Mouse (Mus musculus): ENCODE results near the gene Tchp.

Gene Tchp

GRCm38 (mm10) chr5:114696939-114697338 is 10.6 kb upstream of the Tchp start:
- DNase-seq (ENCODE audit: low spot score in 2 of 2): no peak

DNA sequence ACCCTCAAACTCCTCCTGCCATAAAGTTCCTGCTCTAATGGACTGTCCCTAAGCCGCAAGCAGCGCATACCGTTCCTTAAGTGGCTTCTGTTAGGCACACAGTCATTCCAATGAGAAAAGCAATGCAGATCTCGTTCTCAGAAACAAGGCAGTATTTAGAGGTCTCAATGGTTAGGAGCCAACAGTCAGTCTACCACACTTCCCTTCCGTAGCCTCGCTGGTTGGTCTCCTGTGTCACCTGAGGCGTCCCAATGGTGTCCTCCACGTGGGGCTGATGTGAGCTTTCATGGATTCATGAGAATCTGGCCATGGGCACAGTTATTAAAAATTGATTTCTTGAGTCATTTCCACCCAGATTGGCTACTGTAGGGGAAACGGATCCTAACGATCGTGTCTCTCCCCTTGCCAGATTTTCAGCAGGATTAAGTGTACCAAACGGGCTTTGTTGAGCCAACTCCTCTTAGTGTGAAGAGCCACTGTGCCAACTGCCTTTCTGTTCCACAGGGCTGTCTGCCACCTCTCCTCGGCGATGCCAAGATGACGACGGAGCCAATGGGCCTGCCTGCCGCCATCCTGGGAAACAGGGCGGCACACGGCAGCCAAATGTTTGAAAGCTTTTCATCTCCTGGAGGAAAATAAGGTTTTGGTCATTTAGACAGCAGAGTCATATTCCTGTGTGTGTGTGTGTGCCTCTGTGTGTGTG is 9.4 kb upstream of the Tchp start:
- DNase-seq (ENCODE audit: low spot score in 2 of 2): peak; percentile 55 to 61

GRCm38 (mm10) chr5:114699015-114699414 is 8.5 kb upstream of the Tchp start:
- no peak for DNase-seq (ENCODE audit: low spot score in 2 of 2)

- DNase-seq (ENCODE audit: low spot score in 2 of 2): no peak
Observed at GRCm38 (mm10) chr5:114702403-114703392, 4.9 kb upstream of the Tchp start.

- DNase-seq (ENCODE audit: low spot score in 2 of 2): no peak
Observed at GRCm38 (mm10) chr5:114708491-114708890, 931 bp downstream of the Tchp start.

- DNase-seq (ENCODE audit: low spot score in 2 of 2): no peak
Observed at GRCm38 (mm10) chr5:114709357-114709756, 1.8 kb downstream of the Tchp start.

DNA sequence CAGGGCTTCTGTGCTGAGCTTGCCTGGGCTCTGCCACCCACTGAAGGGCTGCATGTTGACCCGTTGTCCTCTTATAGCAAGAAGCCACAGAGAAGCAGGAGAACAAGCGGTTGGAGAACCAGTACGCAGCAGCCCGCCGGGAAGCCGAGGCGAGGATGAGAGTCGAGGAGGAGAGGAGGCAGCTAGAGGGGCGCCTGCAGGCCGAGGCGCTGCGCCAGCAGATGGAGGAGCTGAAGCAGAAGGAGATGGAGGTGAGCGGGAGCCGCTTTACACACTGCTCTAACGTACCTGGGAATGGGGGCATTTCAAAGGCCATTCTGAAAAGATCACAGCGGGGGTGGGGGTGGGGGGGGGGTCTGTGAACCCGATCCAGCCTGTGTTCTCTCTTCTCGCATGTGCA is 7.0 kb downstream of the Tchp start:
- DNase-seq (ENCODE audit: low spot score in 2 of 2): no peak

- no peak for DNase-seq (ENCODE audit: low spot score in 2 of 2)
Observed at GRCm38 (mm10) chr5:114717292-114717691, 9.7 kb downstream of the Tchp start.

DNA sequence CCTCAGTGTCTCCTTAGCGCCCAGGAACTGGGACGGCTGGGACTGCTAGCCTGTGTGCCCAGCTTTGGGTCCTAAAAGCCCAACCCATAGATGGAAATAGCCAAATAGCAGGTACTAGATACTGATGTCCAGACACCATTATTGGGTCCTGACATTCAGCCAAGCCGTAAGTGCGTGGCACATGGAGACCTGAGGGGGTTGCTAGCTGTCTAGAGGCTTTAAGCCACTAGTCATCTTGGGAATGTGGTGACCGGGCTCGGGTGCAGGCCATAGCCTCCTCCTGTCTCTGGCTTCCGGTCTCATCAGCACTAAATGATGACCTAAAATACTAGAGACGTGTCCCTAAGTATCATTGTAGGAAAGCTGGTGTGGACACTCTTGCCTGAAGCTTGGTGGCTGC is 10.4 kb downstream of the Tchp start:
- no peak for DNase-seq (ENCODE audit: low spot score in 2 of 2)

DNA sequence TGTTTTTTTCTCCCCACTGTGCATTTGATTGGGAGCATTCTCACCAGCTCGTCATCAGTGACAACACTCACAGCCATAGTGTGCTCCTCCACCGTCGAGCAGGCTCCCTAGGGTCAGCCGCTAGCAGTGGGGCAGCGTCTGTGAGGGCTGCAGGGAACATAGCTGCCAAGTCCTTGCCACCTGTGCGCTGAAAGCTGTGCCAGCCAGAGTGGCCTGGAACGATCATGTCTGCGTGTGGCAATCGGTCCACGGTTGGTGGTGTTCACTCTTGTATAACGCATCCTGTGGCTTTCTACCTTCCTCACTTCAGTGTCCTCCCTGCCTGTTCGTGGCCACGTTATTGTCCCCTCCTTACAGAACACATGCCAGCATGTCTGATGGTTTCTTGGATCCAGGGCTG is 10.9 kb downstream of the Tchp start:
- no peak for DNase-seq (ENCODE audit: low spot score in 2 of 2)

DNA sequence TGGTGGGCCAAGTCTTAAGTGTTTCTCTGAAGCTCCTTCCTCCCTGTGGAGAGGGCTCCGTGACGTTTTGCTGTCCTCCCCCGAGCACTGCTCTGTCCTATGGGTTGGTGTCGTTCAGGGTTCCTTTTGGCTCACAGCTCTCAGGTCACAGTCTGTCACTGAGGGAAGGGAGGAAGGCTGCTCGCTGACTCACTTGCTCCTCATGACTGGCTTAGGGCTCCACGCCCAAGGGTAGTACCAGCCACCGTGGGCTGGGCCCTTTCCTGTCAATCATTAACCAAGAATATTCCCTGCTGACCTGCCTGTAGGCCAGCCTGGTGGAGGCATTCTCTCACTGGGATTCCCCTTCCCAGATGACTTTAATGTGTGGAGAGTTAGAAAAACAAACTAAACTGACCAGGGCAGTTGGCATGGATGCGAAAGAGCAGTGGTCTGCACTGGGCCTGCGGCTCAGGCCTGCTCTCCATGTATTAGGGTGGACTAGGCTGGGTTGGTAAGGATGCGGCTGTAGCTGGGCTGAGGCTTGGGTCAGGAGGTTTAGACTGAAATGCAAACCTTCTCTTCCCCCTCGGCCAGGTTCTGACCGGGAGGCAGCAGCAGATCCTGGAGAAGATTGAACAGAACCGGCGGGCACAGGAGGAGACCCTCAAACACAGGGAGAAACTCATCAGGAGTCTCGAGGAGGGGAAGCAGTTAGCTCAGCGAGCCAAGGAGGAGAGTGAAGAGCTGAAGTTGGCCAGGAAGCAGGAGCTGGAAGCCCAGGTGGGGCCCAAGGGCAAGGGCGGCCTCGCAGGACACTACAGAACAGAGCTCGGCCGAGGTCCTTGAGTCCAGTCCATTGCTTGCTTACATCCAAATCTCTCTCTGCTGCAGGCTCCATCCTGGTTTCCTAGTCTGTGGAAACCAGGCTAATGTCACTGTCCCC is 11.7 kb downstream of the Tchp start:
- DNase-seq (ENCODE audit: low spot score in 2 of 2): no peak

- no peak for DNase-seq (ENCODE audit: low spot score in 2 of 2)
Observed at GRCm38 (mm10) chr5:114719928-114720270, 12.3 kb downstream of the Tchp start.

GRCm38 (mm10) chr5:114720784-114721183 is 13.2 kb downstream of the Tchp start:
- no peak for DNase-seq (ENCODE audit: low spot score in 2 of 2)

- no peak for DNase-seq (ENCODE audit: low spot score in 2 of 2)
Observed at GRCm38 (mm10) chr5:114721969-114722368, 14.4 kb downstream of the Tchp start.

- no peak for DNase-seq (ENCODE audit: low spot score in 2 of 2)
Observed at GRCm38 (mm10) chr5:114722846-114723245, 15.3 kb downstream of the Tchp start.

GRCm38 (mm10) chr5:114728160-114728559 is 20.6 kb downstream of the Tchp start:
- no peak for DNase-seq (ENCODE audit: low spot score in 2 of 2)

DNA sequence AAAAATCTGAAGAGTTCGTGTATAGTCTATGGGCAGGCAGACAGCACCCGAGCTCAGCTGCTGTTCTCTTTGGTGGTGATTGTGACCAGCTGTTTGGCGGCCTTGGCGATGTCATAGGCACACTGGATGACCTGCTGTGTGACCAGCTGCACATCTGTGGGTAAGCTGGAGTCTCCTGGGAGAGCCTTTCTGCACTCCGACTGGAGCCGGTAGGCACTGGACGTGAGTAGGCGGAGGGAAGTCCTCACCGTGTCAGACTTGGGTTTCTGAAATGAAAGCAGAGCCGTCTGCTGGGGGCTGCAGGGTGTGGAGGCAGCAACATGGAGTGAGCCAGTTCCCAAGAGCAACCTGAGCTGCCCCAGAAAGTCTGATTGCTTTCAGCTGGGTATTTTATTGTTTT is 22.6 kb downstream of the Tchp start:
- no peak for DNase-seq (ENCODE audit: low spot score in 2 of 2)

GRCm38 (mm10) chr5:114731498-114731897 is 23.9 kb downstream of the Tchp start:
- no peak for DNase-seq (ENCODE audit: low spot score in 2 of 2)

- no peak for DNase-seq (ENCODE audit: low spot score in 2 of 2)
Observed at GRCm38 (mm10) chr5:114731969-114732368, 24.4 kb downstream of the Tchp start.

- DNase-seq (ENCODE audit: low spot score in 2 of 2): no peak
Observed at GRCm38 (mm10) chr5:114733606-114734005, 26.0 kb downstream of the Tchp start.

- no peak for DNase-seq (ENCODE audit: low spot score in 2 of 2)
Observed at GRCm38 (mm10) chr5:114737090-114737887, 29.7 kb downstream of the Tchp start.

Measured in right cerebral cortex, postnatal 36 days (tissue).